Mouse (Mus musculus): ENCODE results near the gene Atf6. TPM values are rescaled to one million over a fixed set of nuclear protein-coding genes. Genes with fewer than 3 reads are reported as not detected.

Gene Atf6
- polyA plus RNA-seq, 1 experiment: 23.7 TPM

GRCm38 (mm10) chr1:170804721-170805120 lies 62.9 kb downstream of the Atf6 start:
- no peak for TF ChIP-seq EP300 (IDR thresholded peaks at IDR 0.05; ENCODE audit: insufficient read depth, low read depth, low read length)
- no peak for TF ChIP-seq CTCF (IDR thresholded peaks at IDR 0.05; ENCODE audit: low read depth, low read length)
- TF ChIP-seq POLR2A (IDR thresholded peaks at IDR 0.05; ENCODE audit: insufficient read depth, low read length): no peak
- no peaks in the 10 kb centered on the region for H3K27me3 ChIP-seq (ENCODE audit: control insufficient read depth, insufficient read depth, low read length, poor library complexity, severe bottlenecking)
- H3K27ac ChIP-seq (ENCODE audit: insufficient read depth, low read length): no peak overlapping the region
- H3K4me1 ChIP-seq (ENCODE audit: control insufficient read depth, insufficient read depth, low read length): no peaks in the 10 kb centered on the region
- no peak overlapping the region for H3K4me3 ChIP-seq (ENCODE audit: low read depth, low read length)
- 0 out of 2 replicates have a peak, but pooled peaks cover 3% of the 10 kb centered on the region for H3K36me3 ChIP-seq (ENCODE audit: control insufficient read depth, insufficient read depth, low read length, poor library complexity, severe bottlenecking)
- no peak overlapping the region for H3K9ac ChIP-seq (ENCODE audit: low read depth, poor library complexity, severe bottlenecking)
- no peaks in the 10 kb centered on the region for H3K9me3 ChIP-seq (replicated peaks; ENCODE audit: control insufficient read depth, insufficient read depth, low read length, poor library complexity, severe bottlenecking)

DNA sequence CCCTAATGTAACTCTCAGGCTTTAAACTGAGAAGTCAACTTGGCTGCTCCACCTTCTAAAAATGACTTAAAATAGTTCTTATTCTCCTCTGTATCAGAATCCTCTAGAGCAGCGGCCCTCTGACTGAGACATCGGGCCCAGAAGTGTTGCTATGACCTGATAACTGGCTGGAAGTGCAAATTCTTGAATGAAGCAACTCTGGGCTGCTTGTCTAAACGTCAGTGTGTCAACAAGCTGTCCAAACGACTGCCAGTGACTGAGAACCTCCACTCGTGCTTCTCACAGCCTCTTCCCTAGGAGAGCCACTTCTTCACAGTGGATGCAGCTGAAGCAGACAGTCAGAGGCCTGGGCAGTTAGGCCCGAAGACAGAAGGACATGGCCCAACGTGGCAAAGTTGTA lies 64.9 kb downstream of the Atf6 start:
- H3K9me3 ChIP-seq (replicated peaks; ENCODE audit: control insufficient read depth, insufficient read depth, low read length, poor library complexity, severe bottlenecking): no peaks in the 10 kb centered on the region
- H3K4me3 ChIP-seq (ENCODE audit: low read depth, low read length): no peak overlapping the region
- no peaks in the 10 kb centered on the region for H3K4me1 ChIP-seq (ENCODE audit: control insufficient read depth, insufficient read depth, low read length)
- no peak overlapping the region for H3K9ac ChIP-seq (ENCODE audit: low read depth, poor library complexity, severe bottlenecking)
- no peaks in the 10 kb centered on the region for H3K27me3 ChIP-seq (ENCODE audit: control insufficient read depth, insufficient read depth, low read length, poor library complexity, severe bottlenecking)
- no peak overlapping the region for H3K27ac ChIP-seq (ENCODE audit: insufficient read depth, low read length)
- H3K36me3 ChIP-seq (ENCODE audit: control insufficient read depth, insufficient read depth, low read length, poor library complexity, severe bottlenecking): peaks cover 6% of the 10 kb centered on the region
- TF ChIP-seq CTCF (IDR thresholded peaks at IDR 0.05; ENCODE audit: low read depth, low read length) (no peak), EP300 (IDR thresholded peaks at IDR 0.05; ENCODE audit: insufficient read depth, low read depth, low read length) (no peak), POLR2A (IDR thresholded peaks at IDR 0.05; ENCODE audit: insufficient read depth, low read length) (no peak)

GRCm38 (mm10) chr1:170800694-170801093 lies 66.9 kb downstream of the Atf6 start:
- no peaks in the 10 kb centered on the region for H3K27me3 ChIP-seq (ENCODE audit: control insufficient read depth, insufficient read depth, low read length, poor library complexity, severe bottlenecking)
- H3K27ac ChIP-seq (ENCODE audit: insufficient read depth, low read length): no peak overlapping the region
- TF ChIP-seq POLR2A (IDR thresholded peaks at IDR 0.05; ENCODE audit: insufficient read depth, low read length) (no peak), EP300 (IDR thresholded peaks at IDR 0.05; ENCODE audit: insufficient read depth, low read depth, low read length) (no peak), CTCF (IDR thresholded peaks at IDR 0.05; ENCODE audit: low read depth, low read length) (no peak)
- H3K36me3 ChIP-seq (ENCODE audit: control insufficient read depth, insufficient read depth, low read length, poor library complexity, severe bottlenecking): peaks cover 6% of the 10 kb centered on the region
- no peaks in the 10 kb centered on the region for H3K4me1 ChIP-seq (ENCODE audit: control insufficient read depth, insufficient read depth, low read length)
- no peak overlapping the region for H3K9ac ChIP-seq (ENCODE audit: low read depth, poor library complexity, severe bottlenecking)
- H3K4me3 ChIP-seq (ENCODE audit: low read depth, low read length): no peak overlapping the region
- H3K9me3 ChIP-seq (replicated peaks; ENCODE audit: control insufficient read depth, insufficient read depth, low read length, poor library complexity, severe bottlenecking): no peaks in the 10 kb centered on the region

DNA sequence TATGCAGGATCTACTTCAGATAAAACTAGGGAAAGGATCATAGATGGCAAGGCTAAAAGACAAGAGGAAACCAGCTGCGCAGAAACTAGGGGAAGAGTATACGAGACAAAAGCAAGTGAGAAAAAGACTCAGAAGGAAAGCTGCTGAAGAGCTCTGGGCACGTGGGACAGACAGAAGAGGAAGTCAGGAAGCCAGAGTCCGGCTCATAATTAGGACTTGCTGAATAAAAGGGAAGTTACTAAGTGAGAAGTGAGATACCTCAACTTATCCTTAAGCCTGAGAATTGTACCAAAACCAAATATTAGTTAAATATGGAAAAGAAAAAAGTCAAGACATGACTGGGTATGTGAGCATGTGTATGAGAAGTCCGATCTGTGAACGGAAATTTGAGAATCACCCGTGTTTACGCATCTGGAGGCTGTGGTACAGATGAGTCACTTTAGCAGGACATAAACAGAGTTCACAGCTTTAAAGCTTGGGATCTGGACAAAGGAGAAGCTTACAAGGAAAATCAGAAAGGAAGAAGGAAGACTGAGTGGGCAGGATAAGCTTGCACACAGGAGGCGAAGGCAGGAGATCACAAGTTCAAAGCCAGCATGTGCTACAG lies 71.7 kb downstream of the Atf6 start:
- Histone ChIP-seq H3K4me1 (ENCODE audit: control insufficient read depth, insufficient read depth, low read length) (no peaks in the 10 kb centered on the region), H3K27ac (ENCODE audit: insufficient read depth, low read length) (no peak overlapping the region), H3K27me3 (ENCODE audit: control insufficient read depth, insufficient read depth, low read length, poor library complexity, severe bottlenecking) (no peaks in the 10 kb centered on the region), H3K9ac (ENCODE audit: low read depth, poor library complexity, severe bottlenecking) (no peak overlapping the region), H3K4me3 (ENCODE audit: low read depth, low read length) (no peak overlapping the region), H3K9me3 (replicated peaks; ENCODE audit: control insufficient read depth, insufficient read depth, low read length, poor library complexity, severe bottlenecking) (no peaks in the 10 kb centered on the region), H3K36me3 (ENCODE audit: control insufficient read depth, insufficient read depth, low read length, poor library complexity, severe bottlenecking) (peaks cover 5% of the 10 kb centered on the region)
- TF ChIP-seq POLR2A (IDR thresholded peaks at IDR 0.05; ENCODE audit: insufficient read depth, low read length) (no peak), EP300 (IDR thresholded peaks at IDR 0.05; ENCODE audit: insufficient read depth, low read depth, low read length) (no peak), CTCF (IDR thresholded peaks at IDR 0.05; ENCODE audit: low read depth, low read length) (no peak)

GRCm38 (mm10) chr1:170791542-170791941 lies 76.0 kb downstream of the Atf6 start:
- H3K4me1 ChIP-seq (ENCODE audit: control insufficient read depth, insufficient read depth, low read length): no peaks in the 10 kb centered on the region
- no peaks in the 10 kb centered on the region for H3K27me3 ChIP-seq (ENCODE audit: control insufficient read depth, insufficient read depth, low read length, poor library complexity, severe bottlenecking)
- TF ChIP-seq POLR2A (IDR thresholded peaks at IDR 0.05; ENCODE audit: insufficient read depth, low read length): no peak
- TF ChIP-seq EP300 (IDR thresholded peaks at IDR 0.05; ENCODE audit: insufficient read depth, low read depth, low read length): no peak
- TF ChIP-seq CTCF (IDR thresholded peaks at IDR 0.05; ENCODE audit: low read depth, low read length): no peak
- H3K4me3 ChIP-seq (ENCODE audit: low read depth, low read length): no peak overlapping the region
- peaks cover 11% of the 10 kb centered on the region for H3K36me3 ChIP-seq (ENCODE audit: control insufficient read depth, insufficient read depth, low read length, poor library complexity, severe bottlenecking)
- no peaks in the 10 kb centered on the region for H3K9me3 ChIP-seq (replicated peaks; ENCODE audit: control insufficient read depth, insufficient read depth, low read length, poor library complexity, severe bottlenecking)
- no peak overlapping the region for H3K9ac ChIP-seq (ENCODE audit: low read depth, poor library complexity, severe bottlenecking)
- H3K27ac ChIP-seq (ENCODE audit: insufficient read depth, low read length): no peak overlapping the region

DNA sequence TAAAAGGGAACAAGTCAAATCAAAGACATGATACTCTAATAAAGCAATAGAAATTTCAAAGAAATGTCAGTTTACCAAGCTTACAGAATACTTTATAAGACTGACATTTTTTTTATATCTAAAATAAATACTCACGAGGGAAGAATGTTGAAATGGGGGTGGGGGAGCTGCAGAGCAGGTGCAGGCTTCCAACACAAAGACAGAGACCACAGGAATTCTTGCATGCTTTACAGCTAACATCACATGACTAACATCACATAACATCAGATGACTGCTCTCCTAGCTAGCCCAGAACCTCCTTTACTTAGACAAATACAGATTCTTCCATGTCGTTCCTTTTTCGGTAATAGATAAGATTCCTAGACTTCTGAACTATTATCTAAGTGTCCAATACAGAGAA lies 76.6 kb downstream of the Atf6 start:
- TF ChIP-seq CTCF (IDR thresholded peaks at IDR 0.05; ENCODE audit: low read depth, low read length): no peak
- TF ChIP-seq POLR2A (IDR thresholded peaks at IDR 0.05; ENCODE audit: insufficient read depth, low read length): no peak
- TF ChIP-seq EP300 (IDR thresholded peaks at IDR 0.05; ENCODE audit: insufficient read depth, low read depth, low read length): no peak
- Histone ChIP-seq H3K9ac (ENCODE audit: low read depth, poor library complexity, severe bottlenecking) (no peak overlapping the region), H3K9me3 (replicated peaks; ENCODE audit: control insufficient read depth, insufficient read depth, low read length, poor library complexity, severe bottlenecking) (no peaks in the 10 kb centered on the region), H3K4me1 (ENCODE audit: control insufficient read depth, insufficient read depth, low read length) (no peaks in the 10 kb centered on the region), H3K27me3 (ENCODE audit: control insufficient read depth, insufficient read depth, low read length, poor library complexity, severe bottlenecking) (no peaks in the 10 kb centered on the region), H3K36me3 (ENCODE audit: control insufficient read depth, insufficient read depth, low read length, poor library complexity, severe bottlenecking) (peaks cover 15% of the 10 kb centered on the region), H3K4me3 (ENCODE audit: low read depth, low read length) (no peak overlapping the region), H3K27ac (ENCODE audit: insufficient read depth, low read length) (no peak overlapping the region)
